Mouse (Mus musculus): ENCODE data around the gene Aoc2. TPM values are rescaled to one million over a fixed set of nuclear protein-coding genes. Genes with fewer than 3 reads are reported as not detected.
"Not testable (repeated sequence)": the region's sequence is repeated elsewhere in the genome, so short reads cannot be mapped to it uniquely, and the experiment has no call there.

The Aoc2 gene
- polyA plus RNA-seq, 1 experiment = 10.1 TPM

- TF ChIP-seq POLR2A (IDR thresholded peaks at IDR 0.05; ENCODE audit: borderline replicate concordance, extremely low read depth, insufficient read depth, insufficient read length, poor library complexity, severe bottlenecking) = no peak
- no peak for TF ChIP-seq CTCF (IDR thresholded peaks at IDR 0.05; ENCODE audit: borderline replicate concordance, extremely low read depth, insufficient read depth, insufficient read length)
- peak; percentile 2 for DNase-seq (ENCODE audit: low read depth)
These were observed 35.8 kb downstream of the Aoc2 start for GRCm38 (mm10) chr11:101360651-101361113.

GRCm38 (mm10) chr11:101364531-101364931, 39.7 kb downstream of the Aoc2 start:
- no peak for DNase-seq (ENCODE audit: low read depth)
- TF ChIP-seq CTCF (IDR thresholded peaks at IDR 0.05; ENCODE audit: borderline replicate concordance, extremely low read depth, insufficient read depth, insufficient read length) = no peak
- no peak for TF ChIP-seq POLR2A (IDR thresholded peaks at IDR 0.05; ENCODE audit: borderline replicate concordance, extremely low read depth, insufficient read depth, insufficient read length, poor library complexity, severe bottlenecking)

- TF ChIP-seq CTCF (IDR thresholded peaks at IDR 0.05; ENCODE audit: borderline replicate concordance, extremely low read depth, insufficient read depth, insufficient read length) (no peak), POLR2A (IDR thresholded peaks at IDR 0.05; ENCODE audit: borderline replicate concordance, extremely low read depth, insufficient read depth, insufficient read length, poor library complexity, severe bottlenecking) (no peak)
- DNase-seq (ENCODE audit: low read depth) = no peak
These were observed 42.6 kb downstream of the Aoc2 start, which contains the start of gene G6pc for GRCm38 (mm10) chr11:101367326-101367935. TSS of gene G6pc (plus strand) at chr11:101367561.

DNA sequence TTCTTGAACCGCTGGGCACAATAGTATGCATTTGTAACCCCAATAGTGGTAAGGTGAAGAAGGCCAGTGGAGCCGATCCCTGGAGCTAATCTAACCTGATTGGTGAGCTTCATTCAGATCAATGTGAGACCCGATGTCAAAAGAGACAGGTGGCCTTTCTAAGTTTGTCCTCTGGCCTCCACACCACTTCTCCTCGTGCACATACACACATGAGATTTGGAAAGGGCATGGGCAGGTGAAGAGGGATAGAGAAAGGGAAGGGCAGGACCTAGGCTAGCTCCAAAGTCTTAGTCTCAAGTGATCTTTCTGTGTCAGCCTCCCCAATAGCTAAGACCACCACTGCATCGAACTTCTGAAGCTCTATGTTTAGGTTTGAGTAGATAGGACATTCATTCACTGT, 45.3 kb downstream of the Aoc2 start:
- TF ChIP-seq POLR2A (IDR thresholded peaks at IDR 0.05; ENCODE audit: borderline replicate concordance, extremely low read depth, insufficient read depth, insufficient read length, poor library complexity, severe bottlenecking) (no peak), CTCF (IDR thresholded peaks at IDR 0.05; ENCODE audit: borderline replicate concordance, extremely low read depth, insufficient read depth, insufficient read length) (no peak)
- no peak for DNase-seq (ENCODE audit: low read depth)

- no peak for DNase-seq (ENCODE audit: low read depth)
- TF ChIP-seq POLR2A (IDR thresholded peaks at IDR 0.05; ENCODE audit: borderline replicate concordance, extremely low read depth, insufficient read depth, insufficient read length, poor library complexity, severe bottlenecking) = no peak
- TF ChIP-seq CTCF (IDR thresholded peaks at IDR 0.05; ENCODE audit: borderline replicate concordance, extremely low read depth, insufficient read depth, insufficient read length) = no peak
These were observed 49.6 kb downstream of the Aoc2 start for GRCm38 (mm10) chr11:101374421-101374938.

- not testable (repeated sequence) for DNase-seq (ENCODE audit: low read depth)
These were observed 53.3 kb downstream of the Aoc2 start for GRCm38 (mm10) chr11:101378196-101378595.

DNA sequence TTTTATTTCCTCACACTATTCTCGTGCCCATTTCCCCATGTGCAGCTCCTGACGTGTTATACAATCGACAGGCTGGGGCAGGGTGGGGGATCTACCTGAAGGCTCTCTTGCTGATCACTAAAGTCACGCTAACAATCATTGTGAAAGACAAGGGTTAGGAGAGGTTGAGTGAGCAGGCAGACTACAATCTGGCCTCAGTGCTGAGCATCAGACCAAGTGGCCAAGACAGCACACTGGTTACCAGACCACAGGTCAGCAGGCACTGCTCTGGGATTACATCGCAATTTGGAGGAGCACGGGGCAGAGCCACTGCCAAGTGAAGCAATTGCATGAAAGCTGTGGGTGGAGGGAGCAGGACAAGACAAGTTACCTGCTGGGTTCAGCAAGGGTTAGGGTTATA, 54.1 kb downstream of the Aoc2 start:
- no peak for TF ChIP-seq POLR2A (IDR thresholded peaks at IDR 0.05; ENCODE audit: borderline replicate concordance, extremely low read depth, insufficient read depth, insufficient read length, poor library complexity, severe bottlenecking)
- no peak for TF ChIP-seq CTCF (IDR thresholded peaks at IDR 0.05; ENCODE audit: borderline replicate concordance, extremely low read depth, insufficient read depth, insufficient read length)
- no peak for DNase-seq (ENCODE audit: low read depth)

Other genes starting within 250 kb of the Aoc2 start
- 0.50 and 0.78 TPM in 2 replicates for gene Hsd17b1, start 246.7 kb upstream of the Aoc2 start, polyA plus RNA-seq (2012; rRNA removed)
- gene Coasy, start 242.5 kb upstream of the Aoc2 start, polyA plus RNA-seq (2012; rRNA removed) = 49.1 and 77.5 TPM in 2 replicates
- 57.7 and 78.3 TPM in 2 replicates for gene Mlx, start 237.8 kb upstream of the Aoc2 start, polyA plus RNA-seq (2012; rRNA removed)
- gene Psmc3ip, start 229.6 kb upstream of the Aoc2 start, polyA plus RNA-seq (2012; rRNA removed) = 19.4 and 24.2 TPM in 2 replicates
- 79.0 and 82.7 TPM in 2 replicates for gene Retreg3, start 205.2 kb upstream of the Aoc2 start, polyA plus RNA-seq (2012; rRNA removed)
- gene Tubg1, start 205.1 kb upstream of the Aoc2 start, polyA plus RNA-seq (2012; rRNA removed) = 15.5 and 35.5 TPM in 2 replicates
- 25.3 and 30.7 TPM in 2 replicates for gene Tubg2, start 169.2 kb upstream of the Aoc2 start, polyA plus RNA-seq (2012; rRNA removed)
- gene Cntnap1, start 154.5 kb upstream of the Aoc2 start, polyA plus RNA-seq (2012; rRNA removed) = 2.7 and 6.9 TPM in 2 replicates
- 9.5 and 12.0 TPM in 2 replicates for gene Plekhh3, start 153.7 kb upstream of the Aoc2 start, polyA plus RNA-seq (2012; rRNA removed)
- 0.19 and 0.20 TPM in 2 replicates for gene Ccr10, start 149.6 kb upstream of the Aoc2 start, polyA plus RNA-seq (2012; rRNA removed)
- gene Ezh1, start 98.6 kb upstream of the Aoc2 start, polyA plus RNA-seq (2012; rRNA removed) = 27.2 and 29.3 TPM in 2 replicates
- gene Ramp2, start 79.0 kb upstream of the Aoc2 start, polyA plus RNA-seq (2012; rRNA removed) = 67.7 and 79.6 TPM in 2 replicates
- 55.2 and 69.3 TPM in 2 replicates for gene Vps25, start 71.4 kb upstream of the Aoc2 start, polyA plus RNA-seq (2012; rRNA removed)
- 4.0 and 5.3 TPM in 2 replicates for gene Wnk4, start 64.5 kb upstream of the Aoc2 start, polyA plus RNA-seq (2012; rRNA removed)
- 0.53 and 0.79 TPM in 2 replicates for gene Cntd1, start 46.1 kb upstream of the Aoc2 start, polyA plus RNA-seq (2012; rRNA removed)
- gene Coa3, start 45.9 kb upstream of the Aoc2 start, polyA plus RNA-seq (2012; rRNA removed) = 158 and 159 TPM in 2 replicates
- gene Becn1, start 22.8 kb upstream of the Aoc2 start, polyA plus RNA-seq (2012; rRNA removed) = 102 and 107 TPM in 2 replicates
- gene Psme3, start 8.8 kb upstream of the Aoc2 start, polyA plus RNA-seq (2012; rRNA removed) = 126 and 149 TPM in 2 replicates
- 0.30 and 0.49 TPM in 2 replicates for gene Aoc3, start 5.5 kb downstream of the Aoc2 start, polyA plus RNA-seq (2012; rRNA removed)
- gene G6pc, start 42.5 kb downstream of the Aoc2 start, polyA plus RNA-seq (2012; rRNA removed) = not detected in 2 replicates
- 51.3 and 53.6 TPM in 2 replicates for gene Aarsd1, start 92.6 kb downstream of the Aoc2 start, polyA plus RNA-seq (2012; rRNA removed)
- gene Gm27029, start 99.7 kb downstream of the Aoc2 start, polyA plus RNA-seq (2012; rRNA removed) = 3.6 and 3.9 TPM in 2 replicates
- 29.9 and 31.2 TPM in 2 replicates for gene Rundc1, start 100.0 kb downstream of the Aoc2 start, polyA plus RNA-seq (2012; rRNA removed)
- 1.9 and 2.6 TPM in 2 replicates for gene Ptges3l, start 100.3 kb downstream of the Aoc2 start, polyA plus RNA-seq (2012; rRNA removed)
- gene Rpl27, start 117.2 kb downstream of the Aoc2 start, polyA plus RNA-seq (2012; rRNA removed) = 836 and 1,059 TPM in 2 replicates
- gene Ifi35, start 123.3 kb downstream of the Aoc2 start, polyA plus RNA-seq (2012; rRNA removed) = 2.6 and 3.2 TPM in 2 replicates
- 139 and 205 TPM in 2 replicates for gene Rnd2, start 139.9 kb downstream of the Aoc2 start, polyA plus RNA-seq (2012; rRNA removed)
- gene Vat1, start 141.2 kb downstream of the Aoc2 start, polyA plus RNA-seq (2012; rRNA removed) = 169 and 204 TPM in 2 replicates
- gene Brca1, start 226.9 kb downstream of the Aoc2 start, polyA plus RNA-seq (2012; rRNA removed) = 4.1 and 5.5 TPM in 2 replicates
- 118 and 119 TPM in 2 replicates for gene Nbr1, start 227.1 kb downstream of the Aoc2 start, polyA plus RNA-seq (2012; rRNA removed)